Mouse (Mus musculus) testis, adult 2 months (tissue): ENCODE data around the gene Casc3.

Experiments used
- CTCF ChIP-seq: fragments of 200-500 bp; IDR thresholded peaks from 2 replicates; pipeline ENCODE4 v1.5.1; 2012; ENCODE audit warnings: low read depth, mild to moderate bottlenecking, inconsistent platforms, low read length, moderate library complexity; ENCODE audit not compliant: control insufficient read depth, insufficient read depth, insufficient replicate concordance
- POLR2A ChIP-seq: fragments of 200-500 bp; IDR thresholded peaks from 2 replicates; pipeline ENCODE4 v1.6.1; 2012; ENCODE audit warnings: low read depth, mild to moderate bottlenecking, inconsistent platforms, low read length, moderate library complexity; ENCODE audit not compliant: control insufficient read depth

DNA sequence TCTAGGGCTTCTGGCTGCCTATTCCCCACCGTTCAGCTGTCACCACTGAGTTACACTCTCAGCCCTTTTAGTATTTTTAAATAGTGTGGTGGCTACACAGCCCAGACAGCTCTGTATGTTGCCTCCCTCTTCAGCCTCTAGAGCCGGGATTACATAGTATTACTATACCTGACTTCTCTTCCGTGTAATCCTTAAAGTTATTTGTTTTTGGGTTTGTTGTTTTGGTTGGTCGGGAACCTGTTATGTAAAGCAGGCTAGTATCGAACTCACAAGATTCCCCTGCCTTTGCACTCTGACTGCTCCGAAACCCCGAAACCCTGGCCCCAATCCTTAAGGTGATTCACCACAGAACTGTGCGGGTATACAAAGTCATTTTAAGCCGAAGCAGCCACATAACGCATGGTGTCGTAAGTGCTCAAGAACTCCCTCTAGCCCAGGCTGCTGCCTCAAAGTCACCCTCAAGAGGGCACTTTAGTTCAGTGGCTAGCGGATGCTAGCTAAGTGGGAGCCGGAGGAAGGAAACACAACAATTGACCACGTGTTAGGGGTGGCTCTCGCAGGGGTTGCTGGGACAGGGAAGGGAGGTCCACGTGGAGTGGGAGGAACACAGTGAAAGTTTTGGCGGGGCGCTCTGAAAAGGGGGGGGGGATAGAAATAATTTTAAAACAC lies 16.0 kb upstream of the Casc3 start:
- TF ChIP-seq CTCF (peak; percentile 39; the same call in 1 of the 2 replicates), POLR2A (peak; percentile 37; the same call in 1 of the 2 replicates)
